Mouse (Mus musculus) megakaryocyte, embryonic 14.5 days (primary cell): Measurements from ENCODE around the gene C2cd3. TPM values are rescaled to one million over a fixed set of nuclear protein-coding genes. Genes with fewer than 3 reads are reported as not detected.

Experiments used
- H3K27me3 ChIP-seq: replicated peaks from 2 replicates; pipeline ENCODE3; 2012; ENCODE audit warnings: inconsistent platforms
- H3K36me3 ChIP-seq: replicated peaks from 2 replicates; pipeline ENCODE3; 2012; ENCODE audit warnings: low read length, inconsistent platforms, mixed read lengths
- H3K4me1 ChIP-seq: 2 replicates; pipeline ENCODE4 v1.6.1; 2012; ENCODE audit warnings: inconsistent platforms
- H3K4me3 ChIP-seq: replicated peaks from 2 replicates; pipeline ENCODE3; 2012; ENCODE audit warnings: moderate library complexity, mild to moderate bottlenecking, inconsistent platforms
- H3K9me3 ChIP-seq: 2 replicates; pipeline ENCODE4 v1.6.1; 2012; ENCODE audit warnings: inconsistent platforms
- FLI1 ChIP-seq: IDR thresholded peaks from 2 replicates; pipeline ENCODE4 v1.6.1; 2012; ENCODE audit warnings: low read length, inconsistent platforms, mixed read lengths
- GATA1 ChIP-seq: IDR thresholded peaks from 3 replicates; pipeline ENCODE4 v1.6.1; 2012; ENCODE audit warnings: mixed read lengths, low read length, inconsistent platforms, borderline replicate concordance
- polyA plus RNA-seq: library from polyadenylated mRNA; stranded (reverse); fragments of >175 nt; gene quantifications from 2 replicates; pipeline ENCODE4 v1.2.3, GENCODE M21; 2012; ENCODE audit warnings: low replicate concordance; ENCODE audit not compliant: insufficient read depth

The C2cd3 gene
- polyA plus RNA-seq, 1 experiment = 10.7 TPM

DNA sequence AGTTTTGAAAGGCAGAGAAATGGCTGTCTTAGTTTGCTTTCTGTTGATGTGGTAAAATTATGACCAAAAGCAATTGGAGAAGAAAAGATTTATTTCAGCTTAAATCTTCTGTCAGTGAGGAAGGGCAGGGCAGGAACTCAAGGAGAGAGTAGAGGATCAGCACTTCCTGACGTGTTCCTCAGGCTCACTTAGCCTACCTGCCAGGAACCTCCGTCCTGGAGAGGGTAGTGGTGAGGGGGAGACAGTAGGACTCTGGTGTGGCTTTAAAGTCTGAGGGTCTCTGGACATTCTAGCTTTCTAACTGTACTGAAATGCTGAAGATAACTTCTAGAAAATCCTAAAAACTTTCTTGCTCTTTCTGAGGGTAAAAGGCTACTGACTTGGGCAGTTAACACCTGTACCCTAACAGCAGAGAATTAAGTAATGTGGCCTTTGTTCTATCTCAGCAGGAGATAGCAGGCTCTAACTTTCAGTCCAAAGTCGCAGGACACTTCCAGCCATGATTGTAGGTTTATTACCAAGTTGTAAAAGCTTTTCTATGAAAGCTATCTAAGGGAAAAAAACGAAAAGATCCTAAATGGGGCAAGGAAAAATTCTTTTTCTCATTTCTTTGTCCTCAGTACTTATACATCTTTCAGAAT lies 29.0 kb downstream of the C2cd3 start:
- TF ChIP-seq GATA1 = no peak
- TF ChIP-seq FLI1 = no peak
- no peaks in the 10 kb centered on the region for H3K4me1 ChIP-seq
- H3K27me3 ChIP-seq = no peaks in the 10 kb centered on the region
- no peaks in the 10 kb centered on the region for H3K9me3 ChIP-seq
- H3K4me3 ChIP-seq = no peak overlapping the region
- H3K36me3 ChIP-seq = peaks cover 75% of the 10 kb centered on the region

DNA sequence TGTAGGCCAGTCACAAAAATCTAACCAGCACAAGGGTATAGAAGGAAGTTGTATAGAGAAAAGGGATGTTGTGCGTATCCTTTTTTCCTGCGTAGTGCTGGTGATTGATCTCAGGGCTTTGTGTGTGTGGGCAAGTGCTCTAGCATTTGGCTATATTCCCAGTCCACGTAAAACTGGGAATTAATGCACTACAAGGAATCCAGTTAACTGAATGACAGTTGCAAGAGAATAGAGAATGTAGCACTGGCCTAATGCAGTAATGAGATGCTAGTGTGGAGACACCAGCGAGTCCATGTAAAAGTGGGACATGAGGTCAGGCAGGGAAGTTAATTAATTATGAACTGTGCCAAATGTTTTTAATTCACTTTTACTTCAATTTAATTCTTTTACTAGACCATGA lies 30.7 kb downstream of the C2cd3 start:
- peaks cover 77% of the 10 kb centered on the region for H3K36me3 ChIP-seq
- no peak overlapping the region for H3K4me3 ChIP-seq
- TF ChIP-seq GATA1 = no peak
- no peak for TF ChIP-seq FLI1
- no peaks in the 10 kb centered on the region for H3K9me3 ChIP-seq
- H3K4me1 ChIP-seq = no peaks in the 10 kb centered on the region
- no peaks in the 10 kb centered on the region for H3K27me3 ChIP-seq

DNA sequence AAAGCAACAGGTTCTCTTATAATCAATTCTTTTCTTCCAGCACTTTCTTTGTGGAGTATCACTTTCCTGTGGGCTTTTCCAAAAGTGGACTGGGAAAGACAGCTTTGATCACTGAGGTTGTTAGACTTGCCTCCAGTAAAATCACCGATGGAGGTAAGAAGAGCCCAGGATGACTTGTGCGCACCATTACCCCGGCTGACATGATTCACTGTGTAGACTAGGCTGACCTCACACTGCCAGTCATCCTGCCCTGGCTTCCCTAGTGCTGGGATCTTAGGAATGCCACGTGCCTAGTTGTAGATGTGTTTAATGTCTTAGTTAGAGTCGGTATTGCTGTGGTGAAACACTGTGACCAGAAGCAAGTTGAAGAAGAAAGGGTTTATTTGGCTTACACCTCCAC lies 35.6 kb downstream of the C2cd3 start:
- Histone ChIP-seq H3K4me3 (no peak overlapping the region), H3K9me3 (no peaks in the 10 kb centered on the region), H3K4me1 (no peaks in the 10 kb centered on the region), H3K36me3 (peaks cover 94% of the 10 kb centered on the region), H3K27me3 (no peaks in the 10 kb centered on the region)
- TF ChIP-seq FLI1 = no peak
- TF ChIP-seq GATA1 = no peak

DNA sequence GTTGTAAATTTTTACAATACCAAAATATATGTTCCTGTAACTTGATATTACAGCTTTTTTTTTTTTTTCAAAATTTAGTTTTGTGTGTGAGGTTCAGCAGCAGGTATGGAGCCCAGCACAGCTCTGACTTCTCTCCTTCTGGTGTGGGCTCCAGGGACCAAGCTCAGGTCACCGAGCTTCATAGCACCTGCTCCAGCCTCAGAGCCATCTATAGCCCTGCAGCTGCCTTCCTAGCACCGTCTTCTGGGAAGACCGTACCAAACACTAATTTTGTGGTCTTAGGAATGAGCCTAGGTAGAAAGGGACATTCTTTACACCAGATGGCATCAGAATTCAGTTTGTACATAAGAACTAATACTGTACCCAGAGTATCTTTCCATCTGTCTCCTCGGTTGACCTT lies 36.7 kb downstream of the C2cd3 start:
- H3K36me3 ChIP-seq = peaks cover 94% of the 10 kb centered on the region

DNA sequence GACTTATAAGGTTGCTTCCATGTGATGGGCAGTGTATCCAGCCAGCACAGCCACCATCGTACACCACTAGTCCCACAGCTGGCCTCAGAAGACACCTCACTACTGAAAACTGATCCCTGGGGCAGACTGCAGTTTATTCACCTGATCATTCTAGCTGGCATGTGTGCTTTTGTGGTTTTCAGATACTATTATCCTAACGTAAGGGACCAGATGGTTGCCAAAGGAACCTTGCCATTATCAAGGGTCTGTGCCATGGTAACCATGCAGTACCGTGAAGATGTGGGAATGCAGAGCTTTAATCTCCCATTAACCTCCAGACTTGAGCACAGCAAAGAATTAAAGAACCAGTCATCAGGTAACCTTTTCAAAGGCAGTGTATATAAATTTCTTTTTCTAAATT lies 53.8 kb downstream of the C2cd3 start:
- H3K4me1 ChIP-seq = peaks cover 41% of the 10 kb centered on the region
- peaks cover 87% of the 10 kb centered on the region for H3K36me3 ChIP-seq
- no peaks in the 10 kb centered on the region for H3K9me3 ChIP-seq
- TF ChIP-seq GATA1 = no peak
- TF ChIP-seq FLI1 = no peak
- no peaks in the 10 kb centered on the region for H3K27me3 ChIP-seq
- H3K4me3 ChIP-seq = no peak overlapping the region

More for the DNA sequence above, 36.7 kb downstream of the C2cd3 start:
- TF ChIP-seq FLI1 = no peak
- no peak for TF ChIP-seq GATA1
- no peaks in the 10 kb centered on the region for H3K4me1 ChIP-seq
- no peaks in the 10 kb centered on the region for H3K9me3 ChIP-seq
- H3K27me3 ChIP-seq = no peaks in the 10 kb centered on the region
- no peak overlapping the region for H3K4me3 ChIP-seq

DNA sequence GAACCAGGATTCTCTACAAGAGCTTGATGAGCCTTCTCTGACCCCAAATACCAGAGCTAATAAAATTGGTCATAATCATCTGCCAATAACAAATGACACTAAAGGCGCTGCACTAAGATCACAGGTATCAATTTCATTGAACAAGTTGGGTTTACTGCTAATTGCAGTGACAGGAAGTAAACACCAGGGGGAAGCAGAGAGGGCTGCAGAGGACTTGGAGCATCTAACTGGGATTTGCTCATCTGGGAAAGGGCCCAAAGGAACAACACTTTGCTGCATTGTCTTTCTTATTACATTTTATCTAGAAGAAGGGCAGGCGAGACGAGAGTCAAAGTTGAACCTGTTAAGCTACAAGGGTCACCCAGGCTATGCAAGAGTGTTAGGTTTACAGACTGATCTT lies 57.1 kb downstream of the C2cd3 start:
- peaks cover 86% of the 10 kb centered on the region for H3K36me3 ChIP-seq
- H3K4me3 ChIP-seq = no peak overlapping the region
- no peaks in the 10 kb centered on the region for H3K27me3 ChIP-seq
- no peaks in the 10 kb centered on the region for H3K9me3 ChIP-seq
- TF ChIP-seq GATA1 (no peak), FLI1 (no peak)
- peaks cover 45% of the 10 kb centered on the region for H3K4me1 ChIP-seq

DNA sequence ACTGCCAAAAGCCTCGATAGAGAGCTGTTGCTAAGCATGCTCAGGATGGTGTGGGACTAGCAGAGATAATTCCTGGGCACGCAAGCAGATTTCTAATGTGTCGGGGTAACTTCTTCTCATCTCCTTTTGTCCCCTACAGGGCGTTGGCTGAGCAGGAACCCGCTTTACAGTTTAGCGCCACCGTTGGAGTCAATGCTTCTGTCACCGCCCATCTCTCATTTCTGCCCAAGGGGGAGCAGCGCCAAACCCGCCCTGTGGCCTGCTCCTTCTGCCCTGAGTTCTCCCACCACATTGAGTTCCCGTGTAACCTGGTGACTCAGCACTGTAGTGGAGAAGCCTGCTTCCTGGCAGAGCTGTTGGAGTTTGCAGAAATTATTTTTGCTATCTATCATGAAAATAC lies 57.9 kb downstream of the C2cd3 start:
- Histone ChIP-seq H3K4me1 (peaks cover 45% of the 10 kb centered on the region), H3K36me3 (peaks cover 83% of the 10 kb centered on the region), H3K9me3 (no peaks in the 10 kb centered on the region), H3K27me3 (no peaks in the 10 kb centered on the region), H3K4me3 (no peak overlapping the region)
- no peak for TF ChIP-seq FLI1

DNA sequence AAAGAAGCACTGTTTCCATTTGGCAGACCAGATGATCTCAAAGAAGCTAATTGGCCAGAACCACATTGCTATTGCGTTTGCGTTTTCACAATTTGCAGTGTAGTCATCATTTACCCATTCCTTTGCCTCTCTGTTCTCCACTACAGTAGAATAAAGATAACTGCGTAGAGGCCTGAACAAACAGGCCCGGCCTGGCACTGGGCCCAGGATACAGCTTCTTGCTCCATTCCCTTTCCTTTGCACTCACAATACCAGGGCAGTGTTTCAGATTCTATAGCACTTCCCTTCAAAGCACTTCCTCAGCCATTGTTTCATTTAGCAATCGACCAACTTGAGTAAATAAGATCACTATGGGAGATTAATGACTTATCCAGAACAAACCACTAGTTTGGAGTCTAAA lies 59.1 kb downstream of the C2cd3 start:
- peaks cover 45% of the 10 kb centered on the region for H3K4me1 ChIP-seq
- no peak overlapping the region for H3K4me3 ChIP-seq
- no peaks in the 10 kb centered on the region for H3K9me3 ChIP-seq
- H3K27me3 ChIP-seq = no peaks in the 10 kb centered on the region
- TF ChIP-seq FLI1 = no peak
- TF ChIP-seq GATA1 = no peak
- H3K36me3 ChIP-seq = peaks cover 83% of the 10 kb centered on the region

DNA sequence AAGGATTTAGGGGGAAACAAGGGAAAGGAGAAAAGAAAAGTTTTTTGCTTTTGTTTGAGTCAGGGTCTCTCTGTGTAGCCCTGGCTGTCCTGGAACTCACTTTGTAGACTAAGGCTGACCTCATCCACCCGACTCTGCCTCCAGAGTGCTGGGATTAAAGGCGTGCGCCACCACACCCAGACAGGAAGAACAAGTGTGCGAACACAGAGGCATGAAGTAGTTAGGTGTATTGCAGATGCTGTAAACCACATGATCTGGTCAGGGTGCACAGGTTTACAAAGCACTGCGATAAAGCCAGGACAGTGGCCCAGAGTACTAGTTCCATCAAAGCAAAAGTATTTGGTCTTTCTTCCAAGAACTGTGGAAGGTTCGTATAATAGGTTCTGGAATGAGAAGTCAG lies 61.3 kb downstream of the C2cd3 start:
- TF ChIP-seq GATA1 = no peak
- TF ChIP-seq FLI1 = no peak
- Histone ChIP-seq H3K27me3 (no peaks in the 10 kb centered on the region), H3K9me3 (no peaks in the 10 kb centered on the region), H3K4me1 (peaks cover 26% of the 10 kb centered on the region), H3K4me3 (no peak overlapping the region), H3K36me3 (peaks cover 84% of the 10 kb centered on the region)

DNA sequence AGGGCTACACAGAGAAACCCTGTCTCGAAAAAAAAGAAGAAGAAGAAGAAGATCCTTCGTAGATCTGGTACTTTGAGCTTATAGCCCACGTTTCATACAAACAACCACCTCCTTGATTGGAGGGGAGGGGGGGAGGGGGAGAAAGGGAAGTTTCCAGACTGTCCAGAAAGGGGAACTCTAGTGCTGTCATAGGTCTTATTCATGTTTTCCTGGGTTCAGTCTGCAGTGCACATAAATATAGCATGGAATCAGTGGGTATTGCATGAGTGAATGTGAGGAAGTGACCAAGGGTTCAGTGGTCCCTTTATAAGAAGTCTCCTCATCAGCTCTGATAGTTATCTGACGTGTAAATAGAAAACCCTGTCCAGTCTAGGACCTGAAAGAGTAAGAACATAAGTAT lies 71.7 kb downstream of the C2cd3 start:
- Histone ChIP-seq H3K36me3 (peaks cover 85% of the 10 kb centered on the region), H3K27me3 (no peaks in the 10 kb centered on the region), H3K9me3 (no peaks in the 10 kb centered on the region), H3K4me1 (peaks cover 9% of the 10 kb centered on the region), H3K4me3 (no peak overlapping the region)
- TF ChIP-seq FLI1 = no peak
- no peak for TF ChIP-seq GATA1

DNA sequence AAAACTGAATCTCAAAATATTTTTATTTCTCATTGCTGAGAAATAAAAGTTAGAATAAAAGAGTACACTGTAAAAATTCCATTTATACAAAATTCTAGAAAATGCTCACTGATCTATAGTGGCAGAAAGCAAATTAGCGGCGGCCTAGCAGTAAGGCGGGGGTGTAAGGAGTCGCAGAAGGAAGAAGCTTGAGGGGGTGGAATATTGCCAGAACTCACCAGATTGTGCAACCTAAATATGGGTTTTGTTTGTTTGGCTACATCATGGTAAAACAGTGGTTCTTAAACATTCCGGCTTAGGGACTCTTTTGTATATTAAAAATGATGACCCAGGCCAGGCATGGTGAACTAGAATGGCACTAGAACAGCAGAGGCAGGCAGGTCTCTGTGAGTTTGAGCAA lies 74.2 kb downstream of the C2cd3 start:
- TF ChIP-seq FLI1 = no peak
- TF ChIP-seq GATA1 = no peak
- peaks cover 87% of the 10 kb centered on the region for H3K36me3 ChIP-seq
- no peaks in the 10 kb centered on the region for H3K27me3 ChIP-seq
- no peaks in the 10 kb centered on the region for H3K9me3 ChIP-seq
- peaks cover 24% of the 10 kb centered on the region for H3K4me1 ChIP-seq
- H3K4me3 ChIP-seq = no peak overlapping the region
